Comparison of ENCODE assay signal across 8 mouse cellular contexts in the genomic region with DNA sequence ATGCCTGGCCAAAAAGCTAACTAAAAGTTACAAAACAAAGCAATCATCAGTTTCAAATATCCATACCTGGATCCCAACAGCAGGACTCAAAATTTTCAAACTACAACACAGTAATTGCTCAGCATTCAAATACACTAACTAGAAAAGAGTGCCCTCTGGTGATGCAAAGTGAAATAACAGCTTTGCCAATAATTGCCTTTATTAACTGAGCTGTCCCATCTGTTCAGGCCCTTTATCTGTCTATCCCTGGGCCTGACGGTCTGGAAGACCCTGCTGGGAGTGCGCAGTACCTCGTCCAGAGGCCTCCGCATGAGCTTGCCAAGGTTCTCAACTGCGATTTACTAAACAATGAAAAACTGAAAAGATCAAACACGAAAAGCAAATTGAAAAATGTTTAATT. TPM values are rescaled to one million over a fixed set of nuclear protein-coding genes. Genes with fewer than 3 reads are reported as not detected.
DNase-seq lines count a peak whose midpoint lies in the region.

No protein-coding gene starts in this region.

- peak; percentile 4 for DNase-seq in adrenal gland, adult 2 months
- DNase-seq in adrenal gland, postnatal 25 days: no peak
- peak; percentile 8 to 43 for DNase-seq in spleen, postnatal 10 days (ENCODE audit: low spot score in 2 of 2)
- DNase-seq in spleen, adult 12 weeks (ENCODE audit: low spot score): no peak
- DNase-seq in embryo, embryonic 10.5 days (ENCODE audit: low spot score): peak; percentile 84
- peak; percentile 41 for DNase-seq in kidney, postnatal 14 days
- peak; percentile 63 for DNase-seq in lung, postnatal 36 days
- peak; percentile 12 for DNase-seq in yolk sac, embryonic 10.5 days (ENCODE audit: low spot score)

RNA-seq across cellular contexts. Expression of a gene that starts 58.1 kb away (rescaled TPM):
- total RNA-seq in adrenal gland, adult 2 months (2021): 1 to 10 TPM; 3.0 to 3.1 TPM
- 0.81 and 1.5 TPM in 2 replicates for polyA plus RNA-seq in adrenal gland, adult 2 months (2012; rRNA removed)
- 4.6 and 5.4 TPM in 2 replicates for total RNA-seq in adrenal gland, postnatal 25 days (2021)

RNA-seq across cellular contexts. Expression of a gene that starts 58.3 kb away (rescaled TPM):
- 10 to 100 TPM in 1 of 2 experiments, 1 to 10 TPM in 1; 9.2 to 11.2 TPM for total RNA-seq in adrenal gland, adult 2 months (2021)
- polyA plus RNA-seq in adrenal gland, adult 2 months (2012; rRNA removed): 3.3 and 5.0 TPM in 2 replicates
- 1.3 and 1.8 TPM in 2 replicates for total RNA-seq in adrenal gland, postnatal 25 days (2021)

Comparison
In these comparisons a context has a peak if more than half of its experiments do, and no peak if none do; other contexts are left out.
1. DNase-seq: peak in adrenal gland, adult 2 months (single experiment), spleen, postnatal 10 days (2 of 2), embryo, embryonic 10.5 days (single experiment), kidney, postnatal 14 days (single experiment), lung, postnatal 36 days (single experiment) and yolk sac, embryonic 10.5 days (single experiment); none in adrenal gland, postnatal 25 days (single experiment) and spleen, adult 12 weeks (single experiment).